Mouse (Mus musculus) spleen, postnatal 14 days (tissue): ENCODE results near the gene Tiam2.
"Not testable (repeated sequence)": the region's sequence is repeated elsewhere in the genome, so short reads cannot be mapped to it uniquely, and the experiment has no call there.

ENCODE experiments used
- DNase-seq, 2 experiments: peaks; one replicate each; pipeline ENCODE4 v3.0.0; 2021 to 2022; ENCODE audit warnings: low spot score in 2 of 2

The Tiam2 gene

DNA sequence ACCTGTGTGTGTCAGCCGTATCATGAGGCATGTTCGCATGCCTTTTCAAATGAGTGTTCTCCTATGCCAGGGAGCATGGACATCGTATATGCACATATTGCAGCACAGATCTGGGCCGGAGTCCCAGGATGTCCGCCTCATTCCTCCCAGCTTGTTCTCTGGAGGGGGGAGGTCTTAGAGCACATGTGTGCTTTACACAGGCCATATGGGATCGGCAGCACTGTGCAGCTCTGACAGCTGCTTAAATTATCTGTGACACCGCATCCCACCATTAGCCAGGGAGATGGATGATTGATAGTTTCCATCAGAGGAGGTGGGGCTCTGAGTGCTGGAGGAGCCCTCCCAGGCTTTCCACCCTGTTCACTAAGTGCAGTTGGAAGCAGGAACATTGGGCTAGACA lies 12.4 kb downstream of the Tiam2 start:
- no peak for DNase-seq

DNA sequence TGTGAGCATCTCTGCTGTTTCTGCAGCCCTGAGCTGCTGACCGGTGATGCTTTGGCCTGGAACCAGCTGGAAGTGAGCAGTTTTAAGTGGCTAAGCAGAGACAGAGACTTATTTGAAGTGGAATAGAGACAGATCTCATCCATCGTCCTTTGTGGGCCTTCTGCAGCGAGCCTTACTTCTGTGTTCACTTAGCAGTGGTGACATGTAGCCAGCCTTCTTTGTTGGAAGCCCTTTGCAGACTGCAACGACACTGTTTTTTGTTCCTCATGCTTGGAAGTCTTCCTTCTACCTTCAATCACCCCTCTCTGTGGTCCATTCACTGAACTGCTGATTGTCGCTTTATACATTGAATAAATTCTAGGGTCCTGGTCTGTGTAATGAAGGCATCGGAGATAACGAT lies 18.5 kb downstream of the Tiam2 start:
- no peak for DNase-seq

GRCm38 (mm10) chr17:3345276-3345885 lies 19.0 kb downstream of the Tiam2 start:
- DNase-seq = no peak

- DNase-seq = no peak
These were observed 21.4 kb downstream of the Tiam2 start for GRCm38 (mm10) chr17:3347800-3348199.

DNA sequence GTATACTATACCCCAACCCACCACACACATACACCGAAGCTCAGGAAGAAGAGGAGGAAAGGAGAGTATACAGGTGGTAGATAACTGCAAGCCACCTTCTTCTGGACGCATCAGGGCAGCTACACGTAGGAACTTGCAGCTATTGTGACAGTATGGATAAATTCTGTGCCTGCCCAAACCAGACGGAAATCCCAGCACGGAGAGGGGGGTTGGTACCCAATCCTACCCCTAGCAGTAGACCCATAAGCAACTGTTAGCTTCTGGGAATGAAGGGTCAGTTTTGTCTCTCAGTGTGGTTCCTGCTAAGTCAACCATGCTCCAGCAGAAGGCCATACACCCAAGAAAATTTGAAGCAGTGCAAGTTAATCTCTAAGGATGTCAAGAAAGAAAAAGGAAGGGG lies 23.0 kb downstream of the Tiam2 start:
- no peak for DNase-seq

DNA sequence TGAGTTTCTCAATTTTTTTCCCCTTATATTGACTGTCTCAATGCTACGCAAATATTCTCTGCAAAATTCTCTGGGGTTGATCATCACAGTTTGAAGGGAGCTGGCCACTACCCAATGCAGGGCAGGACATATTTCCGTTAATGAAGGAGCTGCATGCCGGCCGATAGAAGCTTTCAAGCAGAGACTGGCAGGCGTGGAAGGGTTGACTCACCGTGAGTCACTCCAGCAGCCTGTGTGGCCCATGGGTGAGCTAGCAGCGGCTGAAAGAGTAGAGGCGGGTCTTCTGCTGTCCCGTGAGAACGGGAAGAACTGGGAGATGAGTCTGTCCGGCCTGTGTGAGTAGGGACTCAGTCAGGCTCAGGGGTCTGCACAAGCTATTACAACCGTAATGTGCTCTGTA lies 23.6 kb downstream of the Tiam2 start:
- DNase-seq = no peak

DNA sequence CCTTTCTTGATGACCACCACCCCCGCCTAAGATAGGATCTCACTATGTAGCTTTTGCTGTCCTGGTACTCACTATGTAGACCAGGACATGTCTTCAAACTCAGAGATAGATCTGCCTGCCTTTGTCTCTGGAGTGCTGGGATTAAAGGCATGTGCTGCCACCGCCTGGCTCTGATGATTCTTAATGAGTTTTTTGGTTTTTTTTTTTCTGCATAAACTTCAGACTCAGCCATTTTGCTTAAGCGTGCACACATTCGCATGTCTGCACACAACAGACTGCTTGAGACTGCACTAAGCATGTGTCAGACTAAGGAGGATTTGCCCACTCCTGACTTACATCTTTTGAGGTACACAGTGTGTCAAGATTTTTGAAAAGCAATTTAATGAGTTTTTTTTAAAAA lies 24.0 kb downstream of the Tiam2 start:
- DNase-seq = no peak

GRCm38 (mm10) chr17:3351668-3352067 lies 25.3 kb downstream of the Tiam2 start:
- no peak for DNase-seq

- DNase-seq = not testable (repeated sequence)
These were observed 26.8 kb downstream of the Tiam2 start for GRCm38 (mm10) chr17:3353141-3353540.

- DNase-seq = no peak
These were observed 28.5 kb downstream of the Tiam2 start for GRCm38 (mm10) chr17:3354856-3355255.

DNA sequence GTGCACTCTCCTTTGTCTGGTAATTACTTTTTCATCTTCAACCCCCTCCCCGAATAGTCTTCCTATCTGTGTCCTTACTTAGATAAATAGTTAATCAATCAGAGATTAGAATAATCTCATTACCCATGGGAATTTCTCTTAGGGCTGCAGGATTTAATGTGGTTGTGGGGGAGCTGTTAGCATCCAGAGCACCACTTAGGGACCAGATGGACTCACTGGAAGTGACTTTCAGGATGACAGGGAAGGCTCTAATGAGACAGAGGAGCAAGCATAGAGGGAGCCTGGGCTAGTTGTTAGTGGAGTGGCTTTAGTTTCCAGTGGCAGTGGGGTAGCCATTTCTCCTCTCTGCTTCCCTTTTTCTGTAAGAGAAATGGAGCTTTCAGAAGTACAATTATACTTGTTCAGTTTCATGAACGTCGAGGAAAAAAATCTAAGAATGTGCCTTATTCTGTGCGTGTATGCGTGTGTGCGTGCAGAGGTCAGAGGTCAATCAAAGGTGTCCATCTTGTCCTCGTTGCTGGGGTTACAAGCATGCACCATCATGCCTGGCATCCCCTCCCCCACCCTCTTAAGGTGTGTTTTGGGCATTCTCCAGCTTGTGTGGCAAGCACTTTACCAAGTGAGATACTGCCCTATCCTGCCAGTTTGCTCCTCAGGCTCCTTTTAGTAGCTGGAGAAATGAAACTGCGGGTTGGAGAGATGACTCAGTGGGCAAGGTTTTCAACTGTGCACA lies 30.4 kb downstream of the Tiam2 start:
- no peak for DNase-seq

GRCm38 (mm10) chr17:3360236-3360635 lies 33.9 kb downstream of the Tiam2 start:
- DNase-seq = no peak

- DNase-seq = no peak
These were observed 35.4 kb downstream of the Tiam2 start for GRCm38 (mm10) chr17:3361751-3362150.

GRCm38 (mm10) chr17:3363216-3363615 lies 36.8 kb downstream of the Tiam2 start:
- no peak for DNase-seq

GRCm38 (mm10) chr17:3366741-3367140 lies 40.4 kb downstream of the Tiam2 start:
- DNase-seq = no peak

DNA sequence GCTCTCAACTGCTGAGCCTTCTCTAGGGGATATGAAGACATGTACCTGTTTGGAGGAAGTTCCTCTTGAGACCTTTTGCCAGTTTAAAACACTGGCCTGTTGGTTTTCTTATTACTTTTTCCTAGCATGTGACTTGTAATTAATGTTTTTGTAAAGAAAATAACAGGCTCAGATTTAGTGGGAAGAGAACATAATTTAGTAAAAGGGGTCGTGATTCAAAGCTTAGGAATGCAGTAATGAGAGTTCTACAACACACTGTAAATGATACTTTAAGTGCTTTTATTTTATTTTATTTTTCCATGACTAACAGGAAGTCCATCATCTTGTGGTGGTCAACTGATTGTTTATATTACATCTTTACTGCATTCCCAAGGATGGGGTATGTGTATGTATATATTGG lies 42.0 kb downstream of the Tiam2 start:
- no peak for DNase-seq

DNA sequence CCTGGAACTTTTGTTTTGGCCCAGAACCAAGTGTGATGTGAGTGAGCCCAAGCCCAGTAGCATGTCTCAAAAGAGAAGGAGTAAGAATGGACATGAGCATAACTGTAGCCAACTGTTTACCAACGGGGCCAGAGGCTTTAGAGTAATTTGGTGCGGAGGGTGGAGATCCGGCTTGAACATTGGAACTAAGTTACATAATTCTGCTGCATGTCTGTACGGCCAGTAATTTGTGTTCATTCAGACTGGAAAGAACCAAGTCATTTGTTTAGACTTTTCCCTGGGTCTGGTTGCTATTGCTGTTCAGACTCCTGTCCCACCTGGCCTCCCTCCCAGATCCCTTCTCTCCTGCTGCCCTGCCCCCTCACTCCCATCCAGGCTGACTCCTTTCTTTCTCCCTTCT lies 43.3 kb downstream of the Tiam2 start:
- DNase-seq = no peak

DNA sequence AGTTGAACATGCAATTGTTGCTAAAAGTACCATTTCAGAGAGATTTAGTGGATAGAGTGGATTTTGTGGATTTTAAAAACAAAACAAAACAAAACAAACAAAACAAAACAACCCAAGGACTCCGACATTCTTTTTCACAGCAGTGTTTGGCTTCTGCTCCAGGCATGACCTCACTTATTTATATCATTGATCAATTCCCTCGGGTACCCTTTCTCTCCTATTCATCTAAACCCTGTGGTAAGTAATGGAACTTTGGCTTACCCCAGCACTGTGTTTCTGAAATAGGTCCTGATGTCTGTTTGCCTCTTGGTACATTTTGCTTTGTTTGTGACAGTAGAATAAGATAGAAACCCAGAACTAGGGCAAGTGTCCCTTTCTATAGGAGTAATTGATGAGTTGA lies 52.2 kb downstream of the Tiam2 start:
- no peak for DNase-seq

DNA sequence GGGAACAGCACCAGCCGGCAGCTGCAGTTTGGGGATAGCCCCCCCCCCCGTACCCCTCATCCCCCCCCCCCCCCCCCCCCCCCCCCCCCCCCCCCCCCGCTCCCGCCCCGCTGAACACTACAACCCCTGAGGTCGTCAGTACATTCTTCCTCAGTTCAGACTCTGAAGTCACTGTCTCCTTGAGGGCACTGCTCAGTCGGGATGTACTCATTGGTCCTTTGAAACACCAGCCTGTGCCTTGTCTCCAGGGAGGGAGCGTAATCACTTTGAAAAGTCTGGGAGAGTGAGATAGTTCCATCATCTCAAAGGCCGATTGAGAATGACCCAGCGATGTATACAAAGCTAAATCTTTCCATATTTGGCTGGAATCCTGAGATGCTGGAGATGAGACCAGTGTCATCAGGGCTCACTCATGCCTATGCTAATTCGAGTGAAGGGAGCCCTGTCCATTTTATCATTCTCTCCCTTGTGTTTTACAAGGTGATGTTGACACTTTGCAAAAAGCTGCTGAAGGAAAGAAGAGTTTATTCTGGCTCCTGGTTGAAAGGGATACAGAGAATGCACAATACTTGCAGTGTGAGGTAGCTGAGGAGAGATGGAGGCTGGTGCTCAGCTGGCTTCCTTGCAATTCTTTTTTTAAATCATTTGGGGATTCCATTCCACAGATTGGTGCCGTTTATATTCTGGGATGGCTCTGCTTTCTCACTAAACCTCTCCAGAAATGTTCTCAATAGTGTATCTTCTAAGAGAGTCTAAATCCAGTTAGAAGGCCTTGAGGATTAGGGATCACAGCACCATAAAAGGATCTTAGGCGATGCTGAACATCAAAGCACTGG lies 53.6 kb downstream of the Tiam2 start:
- DNase-seq = no peak

DNA sequence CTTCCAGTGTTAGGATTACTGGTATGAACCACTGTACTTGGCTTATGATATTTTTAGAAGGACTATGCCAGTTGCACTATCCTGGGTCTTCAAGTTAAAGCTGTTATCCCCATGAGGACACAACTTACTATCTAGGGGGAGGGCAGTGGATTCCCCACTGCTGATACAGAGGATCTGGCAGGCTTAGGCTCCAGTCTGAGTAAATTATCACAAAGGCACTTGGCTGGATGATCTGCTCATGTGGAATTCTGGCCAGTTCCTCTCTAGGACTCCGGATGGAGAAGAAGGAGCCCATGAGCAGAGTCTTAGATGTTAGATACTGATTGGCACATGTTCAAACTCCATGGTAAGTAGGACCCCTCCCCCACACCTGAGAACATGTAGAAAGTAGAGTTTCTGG lies 59.0 kb downstream of the Tiam2 start:
- DNase-seq = no peak

DNA sequence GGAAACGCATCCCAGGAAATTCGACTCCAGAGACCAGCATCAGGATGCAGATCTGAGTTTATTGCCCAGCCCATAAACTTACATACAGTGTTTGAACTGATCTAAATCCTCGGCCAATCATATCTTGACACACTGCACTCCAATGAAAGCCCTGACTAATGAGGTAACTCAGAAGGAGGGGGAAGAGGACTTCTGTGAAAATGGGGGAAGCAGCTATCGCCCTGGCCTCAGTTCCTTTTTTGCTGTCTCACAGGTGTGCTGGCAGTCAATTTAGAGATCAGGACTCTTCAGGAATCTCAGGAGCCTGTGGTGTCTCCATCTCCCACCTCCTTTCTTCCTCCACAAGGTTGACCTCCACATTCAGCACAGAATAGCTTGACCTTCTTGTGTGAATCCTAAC lies 61.4 kb downstream of the Tiam2 start:
- DNase-seq = no peak

GRCm38 (mm10) chr17:3389741-3390140 lies 63.4 kb downstream of the Tiam2 start:
- no peak for DNase-seq

GRCm38 (mm10) chr17:3393981-3394380 lies 67.6 kb downstream of the Tiam2 start:
- no peak for DNase-seq
